Mouse (Mus musculus) cerebellum, postnatal 4 days (tissue): ENCODE data around the gene Umps.

Experiments
- DNase-seq, 2 experiments: peaks; one replicate each; pipeline ENCODE4 v3.0.0; 2022; ENCODE audit warnings: low spot score in 2 of 2, mixed read lengths in 1 of 2

Gene Umps

GRCm38 (mm10) chr16:33931682-33932081 is 35.2 kb downstream of the Umps start:
- DNase-seq: no peak

DNA sequence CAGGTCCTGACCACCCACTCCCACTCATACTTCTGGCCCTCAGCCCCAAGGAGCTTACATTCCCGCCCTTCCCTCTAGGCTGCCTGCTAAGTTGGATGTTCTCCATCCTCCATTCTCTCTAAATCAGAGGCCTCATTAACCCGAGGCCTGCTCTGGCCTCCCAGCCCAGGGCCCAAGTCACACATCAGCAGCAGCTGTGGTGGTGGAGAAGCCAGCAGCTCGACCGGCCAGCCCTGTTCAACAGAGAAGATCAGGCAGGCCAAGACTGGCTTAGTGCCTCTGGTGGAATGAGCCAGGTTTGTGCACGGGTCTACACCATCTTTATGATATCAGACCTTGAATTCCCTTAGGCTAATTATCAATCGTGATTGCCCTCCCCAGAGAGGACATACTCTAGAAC is 36.1 kb downstream of the Umps start:
- DNase-seq: no peak

DNA sequence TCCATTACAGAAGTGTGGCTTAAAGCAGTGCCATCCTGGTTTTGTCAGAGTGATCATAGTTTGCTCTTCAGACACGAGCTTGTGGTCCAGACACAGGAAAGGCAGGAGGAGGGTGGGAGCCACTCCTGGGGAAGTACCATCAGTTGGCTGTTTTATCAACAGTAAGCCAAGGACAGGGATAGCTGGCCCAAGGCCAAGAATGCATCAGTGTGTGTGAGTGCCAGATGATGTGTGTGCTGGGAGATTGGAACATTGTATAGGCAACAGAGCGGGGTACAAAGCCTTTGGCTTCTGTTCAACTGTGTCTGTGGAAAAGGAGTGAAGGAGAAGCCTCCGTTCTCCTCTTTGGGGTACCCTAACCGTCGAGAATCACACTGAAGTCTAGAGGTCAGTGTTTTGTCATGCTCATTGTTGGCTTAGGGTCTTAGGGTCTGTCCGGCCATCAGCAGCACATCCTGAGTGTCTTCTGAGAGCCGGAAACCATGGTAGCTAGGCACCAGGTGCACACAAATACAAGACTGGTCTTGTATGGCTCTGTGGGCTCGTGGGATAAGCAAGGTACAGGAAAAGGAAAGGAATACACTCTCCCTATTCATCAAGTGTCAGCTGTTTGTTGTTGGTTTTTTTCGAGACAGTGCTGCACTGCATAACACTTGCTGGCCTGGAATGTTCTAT is 37.9 kb downstream of the Umps start:
- peak in 1 of 2 experiments; percentile 43 for DNase-seq

DNA sequence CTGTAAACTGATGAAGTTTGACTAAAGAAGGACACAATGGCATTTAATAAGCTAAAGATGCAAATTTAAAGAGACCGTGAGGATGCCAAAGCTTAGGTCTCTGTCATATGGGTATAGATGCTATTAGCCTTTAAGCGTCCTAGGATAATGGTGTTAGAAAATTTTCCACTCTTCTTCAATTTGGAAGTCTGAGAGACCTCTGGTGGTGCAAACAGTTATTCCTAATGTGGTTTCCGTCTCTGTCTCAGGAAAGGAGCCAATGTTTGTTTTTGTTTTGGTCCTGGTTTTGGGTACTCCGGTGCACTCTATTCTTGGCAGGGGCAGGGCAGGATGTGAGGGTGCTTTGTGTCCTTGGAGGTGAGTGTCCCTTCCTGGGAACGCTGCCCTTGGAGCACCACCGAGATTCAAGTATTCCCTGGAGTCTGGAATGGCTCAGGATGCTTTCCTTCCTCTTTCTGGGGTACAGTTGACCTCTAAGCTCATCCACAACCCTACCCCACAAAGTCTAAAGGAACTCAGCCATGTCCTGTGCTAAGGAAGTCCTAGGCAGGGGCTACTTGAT is 39.5 kb downstream of the Umps start:
- no peak for DNase-seq

- DNase-seq: no peak
These were observed 43.1 kb downstream of the Umps start for GRCm38 (mm10) chr16:33923758-33924157.

DNA sequence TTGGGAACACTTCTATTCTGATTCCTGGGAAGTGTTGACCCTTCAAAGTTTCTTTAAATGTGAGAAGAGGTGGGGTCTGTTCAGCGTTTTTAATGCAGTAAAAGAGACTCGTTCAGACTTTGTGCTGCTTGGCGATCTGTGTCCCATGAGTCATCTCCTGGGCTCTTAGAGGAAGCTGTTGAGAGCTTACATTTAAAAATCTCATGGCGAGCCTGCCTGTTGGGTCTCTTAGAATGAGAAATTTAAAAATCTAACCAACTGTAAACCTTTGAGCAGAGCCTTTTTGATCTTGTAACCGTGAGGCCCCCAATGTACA is 43.9 kb downstream of the Umps start:
- no peak for DNase-seq

DNA sequence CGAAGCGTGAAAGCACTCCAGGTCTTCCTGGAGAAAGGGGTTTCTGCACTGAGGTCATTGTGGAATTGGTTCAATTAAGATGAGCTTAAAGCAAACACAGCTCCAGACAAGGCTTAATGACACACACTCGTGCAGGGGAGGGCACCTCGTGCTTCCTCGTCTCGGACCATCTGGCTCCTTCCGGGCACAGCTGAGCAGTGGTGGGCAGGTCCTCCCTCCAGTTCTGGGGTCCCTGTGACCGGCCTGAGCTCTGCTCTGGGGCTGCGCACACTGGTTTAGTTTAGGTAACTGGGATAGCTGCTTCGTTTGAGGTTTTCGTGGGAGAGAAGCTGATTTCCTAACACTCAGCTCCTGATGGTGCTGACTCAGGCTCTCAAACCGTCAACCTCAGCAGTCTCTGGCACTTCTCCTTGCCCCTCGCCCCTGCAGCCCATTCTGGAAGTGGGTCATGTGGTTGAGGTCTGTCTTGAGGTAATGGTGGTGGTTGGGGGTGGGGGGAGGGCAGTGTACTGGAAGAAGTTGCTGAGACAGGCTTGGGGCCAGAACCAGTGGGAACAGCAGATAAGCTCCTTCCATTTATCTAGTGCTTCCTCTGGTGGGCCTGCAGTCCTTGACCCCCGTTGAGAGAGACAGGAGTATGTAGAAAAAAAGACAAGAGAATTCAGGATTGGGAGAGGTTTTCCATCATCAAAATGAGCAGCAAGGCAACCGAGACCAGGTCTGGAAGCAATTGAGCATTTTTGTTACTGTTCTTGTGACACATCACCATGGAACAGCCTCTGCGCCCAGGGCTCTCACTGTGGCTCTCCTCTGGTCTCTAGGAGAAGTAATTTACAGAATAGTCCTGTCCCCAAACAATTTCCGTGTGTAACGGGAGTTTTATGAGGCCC is 44.5 kb downstream of the Umps start:
- peak in 1 of 2 experiments; percentile 28 for DNase-seq

- DNase-seq: no peak
These were observed 45.3 kb downstream of the Umps start for GRCm38 (mm10) chr16:33921514-33921913.

- no peak for DNase-seq
These were observed 48.9 kb downstream of the Umps start for GRCm38 (mm10) chr16:33917926-33918325.

DNA sequence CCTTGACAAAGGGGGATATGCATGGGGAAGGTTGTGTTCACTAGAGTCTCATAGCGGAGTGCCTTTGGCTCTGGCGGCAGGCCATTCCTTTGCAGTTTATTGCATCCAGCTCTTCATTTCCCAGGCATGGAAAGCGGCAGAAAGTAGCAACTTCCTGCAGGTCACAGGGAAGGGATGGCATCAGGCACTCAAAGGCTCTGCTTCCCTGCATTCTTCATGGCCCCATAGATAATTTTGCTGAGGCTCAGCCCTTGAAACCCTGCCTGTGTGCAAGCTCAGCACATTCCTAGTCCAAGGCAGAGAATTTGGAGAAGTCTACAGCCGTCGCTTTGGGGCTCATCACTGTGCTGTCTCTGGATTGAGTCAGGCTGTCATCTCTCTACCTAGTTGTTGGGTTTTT is 49.4 kb downstream of the Umps start:
- no peak for DNase-seq

DNA sequence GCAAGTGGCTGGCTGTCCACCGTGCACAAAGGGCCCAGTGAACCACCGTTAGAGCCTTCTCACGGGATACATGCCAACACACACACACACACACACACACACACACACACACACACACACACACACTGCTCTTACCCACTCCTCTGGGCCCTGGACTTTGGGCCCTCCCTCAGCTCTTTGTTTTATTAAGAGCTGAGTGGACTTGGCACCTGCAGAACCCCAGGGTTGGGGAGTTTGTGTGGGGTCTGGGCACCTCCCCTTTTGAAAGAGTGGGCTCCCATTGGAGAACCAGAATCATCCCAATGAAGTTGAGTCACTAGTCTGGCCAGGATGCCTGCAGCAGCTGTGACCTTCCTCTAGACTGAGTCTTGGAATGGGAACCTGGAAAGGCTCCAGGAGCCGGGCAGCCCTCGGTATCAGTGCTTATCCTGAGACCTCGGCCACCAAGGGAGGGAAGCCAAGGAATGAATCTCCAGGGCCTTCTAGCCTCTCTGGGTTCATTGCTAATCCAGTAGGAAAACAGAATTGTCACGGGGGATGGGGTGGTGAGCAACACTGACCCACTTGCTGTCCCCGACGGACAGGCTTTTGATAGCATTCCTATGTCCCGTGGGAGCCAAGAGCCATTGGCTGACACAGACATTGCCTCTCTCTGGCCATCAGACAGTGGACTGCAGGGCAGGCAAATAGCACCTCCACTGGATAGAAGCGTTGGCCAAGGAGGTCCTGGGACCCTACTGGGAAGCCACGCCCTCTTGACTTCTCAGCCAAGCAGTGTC is 50.2 kb downstream of the Umps start:
- DNase-seq: peak in 1 of 2 experiments; percentile 71

DNA sequence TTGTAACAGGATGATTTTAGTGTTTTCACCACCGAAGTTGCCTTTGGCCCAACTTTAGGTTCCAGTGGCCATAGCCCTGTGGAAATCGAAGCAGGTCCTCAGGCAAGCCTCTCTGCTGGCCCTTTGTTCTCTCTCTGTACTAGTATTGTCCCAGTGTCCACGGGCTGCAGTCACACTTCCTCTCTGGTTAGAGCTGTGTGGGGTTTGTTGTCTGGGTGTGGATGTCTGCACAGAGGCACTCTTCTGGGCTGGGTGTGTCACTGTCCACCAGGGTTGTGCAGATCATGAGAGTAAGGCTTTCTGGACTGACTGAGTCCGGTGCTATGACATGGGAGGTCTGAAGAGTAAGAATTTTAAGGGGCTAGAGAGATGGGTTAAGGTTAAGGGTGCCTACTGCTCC is 51.8 kb downstream of the Umps start:
- DNase-seq: no peak

DNA sequence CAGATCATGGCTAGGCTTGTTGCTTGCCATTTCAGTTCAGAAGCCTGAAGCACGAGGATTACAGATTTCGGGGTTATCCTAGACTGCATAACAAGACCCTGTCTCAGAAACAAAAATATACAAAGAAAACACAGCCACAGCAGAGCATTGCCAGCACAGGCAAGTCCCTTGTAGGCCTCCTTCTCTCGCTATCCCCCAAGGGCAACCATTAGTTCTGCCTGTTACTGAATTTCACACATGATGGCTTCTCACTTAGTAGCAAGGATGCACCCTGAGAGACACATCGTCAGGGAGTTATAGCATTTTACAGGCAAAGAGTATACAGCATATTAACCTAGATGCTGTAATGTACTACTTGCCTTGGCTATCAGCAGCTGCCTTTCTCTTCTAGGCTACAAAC is 58.6 kb downstream of the Umps start:
- no peak for DNase-seq
